Mouse (Mus musculus) CH12.LX (cell line): ENCODE measurements around the gene Zc3hc1.

Experiments used
- CTCF ChIP-seq, 2 experiments: IDR thresholded peaks in 1 of 2; conservative IDR thresholded peaks in 1 of 2; 2 replicates each; pipeline ENCODE4 v1.5.1; 2011 to 2012; ENCODE audit warnings: low read depth in 2 of 2, low read length in 2 of 2, improper control_type of control experiment in 1 of 2, inconsistent platforms in 1 of 2, mild to moderate bottlenecking in 1 of 2, moderate library complexity in 1 of 2
- E2F4 ChIP-seq: IDR thresholded peaks from 2 replicates; pipeline ENCODE4 v1.6.1; 2011; ENCODE audit warnings: low read depth, low read length, improper control_type of control experiment; ENCODE audit not compliant: insufficient replicate concordance
- IRF4 ChIP-seq: IDR thresholded peaks from 2 replicates; pipeline ENCODE4 v1.6.1; 2014; ENCODE audit warnings: low read depth, mild to moderate bottlenecking, inconsistent platforms, low read length, improper control_type of control experiment
- MXI1 ChIP-seq: IDR thresholded peaks from 2 replicates; pipeline ENCODE4 v1.6.1; 2011; ENCODE audit warnings: mild to moderate bottlenecking, low read depth, low read length, improper control_type of control experiment
- PAX5 ChIP-seq: IDR thresholded peaks from 2 replicates; pipeline ENCODE4 v1.6.1; 2012; ENCODE audit warnings: low read length, inconsistent platforms, mixed read lengths
- POLR2A ChIP-seq: IDR thresholded peaks from 2 replicates; pipeline ENCODE4 v1.6.1; 2011; ENCODE audit warnings: low read depth, mild to moderate bottlenecking, improper control_type of control experiment, low read length
- POLR2AphosphoS2 ChIP-seq: IDR thresholded peaks from 2 replicates; pipeline ENCODE4 v1.6.1; 2011; ENCODE audit warnings: low read depth, low read length, improper control_type of control experiment
- USF1 ChIP-seq: IDR thresholded peaks from 2 replicates; pipeline ENCODE4 v1.6.1; 2014; ENCODE audit warnings: low read depth, mild to moderate bottlenecking, inconsistent platforms, low read length, improper control_type of control experiment
- ZKSCAN1 ChIP-seq: IDR thresholded peaks from 2 replicates; pipeline ENCODE4 v1.6.1; 2012; ENCODE audit warnings: low read depth, inconsistent platforms, low read length, improper control_type of control experiment, borderline replicate concordance

DNA sequence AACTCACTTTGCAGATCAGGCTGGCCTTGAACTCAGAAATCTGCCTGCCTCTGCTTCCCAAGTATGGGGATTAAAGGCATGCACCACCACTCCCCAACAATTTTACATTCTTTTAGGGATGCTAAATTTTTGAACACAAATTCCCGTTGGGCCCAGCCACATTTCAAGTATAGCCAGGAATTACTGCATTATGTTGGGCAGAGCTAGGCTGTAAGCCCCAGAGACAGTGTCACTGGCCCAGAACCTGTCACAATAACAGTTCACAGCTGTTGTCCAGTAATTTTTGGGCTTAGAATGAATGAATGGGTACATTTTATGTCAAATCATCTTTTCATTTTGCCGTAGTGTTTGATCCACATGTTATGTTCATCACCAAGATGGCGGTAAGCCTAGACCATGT is 45.6 kb upstream of the Zc3hc1 start:
- no peak for TF ChIP-seq POLR2A
- no peak for TF ChIP-seq E2F4
- no peak for TF ChIP-seq CTCF (conservative IDR thresholded peaks at IDR 0.05 in 1 of 2, IDR thresholded peaks at IDR 0.05 in 1 of 2; ENCODE audit: low read depth in 2 of 2, low read length in 2 of 2)
- TF ChIP-seq MXI1 = no peak
- TF ChIP-seq USF1 = no peak
- TF ChIP-seq IRF4 = no peak
- no peak for TF ChIP-seq POLR2AphosphoS2
- TF ChIP-seq PAX5 = no peak
- TF ChIP-seq ZKSCAN1 = no peak
